Mouse (Mus musculus) forebrain, embryonic 12.5 days (tissue): ENCODE measurements around the gene Tbc1d8b. TPM values are rescaled to one million over a fixed set of nuclear protein-coding genes. Genes with fewer than 3 reads are reported as not detected.

Source experiments
- ATAC-seq: fragments of 200-750 bp; cut with Nextera tagmentation; 2 replicates; pipeline ENCODE4 v1.8.0; 2017; ENCODE audit warnings: moderate TSS enrichment; ENCODE audit not compliant: low FRiP score
- H3K27ac ChIP-seq: fragments of 300-500 bp; sonication (generic); 2 replicates; pipeline ENCODE4 v1.5.1; 2016; ENCODE audit warnings: mild to moderate bottlenecking
- H3K27me3 ChIP-seq: fragments of 300-500 bp; sonication (generic); 2 replicates; pipeline ENCODE4 v1.6.1; 2016; ENCODE audit warnings: mild to moderate bottlenecking
- H3K36me3 ChIP-seq: fragments of 300-500 bp; sonication (generic); replicated peaks from 2 replicates; pipeline ENCODE4 v1.6.1; 2016; ENCODE audit warnings: mild to moderate bottlenecking
- H3K4me1 ChIP-seq: fragments of 300-500 bp; sonication (generic); 2 replicates; pipeline ENCODE4 v1.6.1; 2016
- H3K4me2 ChIP-seq: fragments of 300-500 bp; sonication (generic); 2 replicates; pipeline ENCODE4 v1.6.1; 2016; ENCODE audit warnings: mild to moderate bottlenecking, moderate library complexity
- H3K4me3 ChIP-seq: fragments of 300-500 bp; sonication (generic); replicated peaks from 2 replicates; pipeline ENCODE4 v1.5.1; 2016; ENCODE audit warnings: mild to moderate bottlenecking
- H3K9ac ChIP-seq: fragments of 300-500 bp; sonication (generic); 2 replicates; pipeline ENCODE4 v1.6.1; 2016; ENCODE audit warnings: mild to moderate bottlenecking
- H3K9me3 ChIP-seq: fragments of 300-500 bp; sonication (generic); 2 replicates; pipeline ENCODE4 v1.6.1; 2016
- WGBS: fragments of 180-500 bp; shearing (Covaris S2); methylation state at CpG from one replicate; pipeline ENCODE4 v1.1.7; 2016; 5-methylcytosine and 5-hydroxymethylcytosine counted together
- polyA plus RNA-seq: library from polyadenylated mRNA; unstranded; fragments of >200 nt; fragmentation: Nextera tagmentation; extraction: Ambion mirVana; gene quantifications from 2 replicates; pipeline ENCODE4 v1.2.1, GENCODE M21; 2016

Tbc1d8b gene
- polyA plus RNA-seq, 1 experiment from 2014 or later = 1.8 TPM

DNA sequence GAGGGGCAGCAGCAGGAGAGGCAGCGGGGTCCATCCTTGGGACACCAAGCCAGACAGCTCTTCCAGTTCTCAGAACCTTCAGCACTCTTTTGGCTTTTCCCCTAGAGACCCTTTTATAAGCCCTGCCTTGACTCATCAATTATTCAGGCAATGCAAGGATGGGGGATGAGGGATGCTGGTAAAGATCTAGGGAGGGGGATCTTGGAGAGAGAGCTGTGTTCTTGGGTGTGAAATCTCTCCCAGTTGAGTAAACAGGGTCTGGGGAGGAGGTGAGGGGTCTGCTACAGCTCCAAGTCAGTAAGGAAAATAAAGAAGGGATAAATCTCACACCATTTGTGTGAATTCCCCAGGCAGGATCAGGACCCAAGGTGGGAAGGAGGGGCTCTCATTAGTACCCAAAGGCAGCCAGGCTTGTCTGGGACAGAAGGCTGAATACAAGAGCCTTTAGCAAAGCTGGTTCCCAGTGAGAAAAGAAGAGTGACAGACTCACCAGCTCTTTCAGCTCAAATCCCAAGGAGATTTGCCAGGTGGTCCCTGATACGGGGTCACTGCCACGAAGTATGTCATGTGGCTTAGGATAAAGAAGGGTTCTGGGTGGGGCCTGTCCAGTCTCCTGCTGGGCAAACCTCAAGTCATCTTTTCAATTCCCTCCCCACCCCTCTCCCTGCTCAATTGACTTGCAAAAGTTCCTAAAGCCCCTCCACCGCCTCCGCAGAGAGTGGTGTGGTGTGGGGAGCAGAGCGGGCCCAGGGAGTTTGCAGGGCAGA lies 97.7 kb downstream of the Tbc1d8b start, which contains the start of gene Ripply1:
Gene Ripply1 (minus strand): TSS at position 76 of the 767 bp plus-strand sequence.
- Histone ChIP-seq H3K27ac (no peak within 1 kb of the TSS), H3K36me3 (no peaks in the 10 kb centered on the region), H3K27me3 (peaks cover 38% of the 10 kb centered on the region), H3K4me1 (peaks cover 4% of the 10 kb centered on the region; the same call in 1 of the 2 replicates), H3K9ac (no peak within 1 kb of the TSS), H3K9me3 (no peaks in the 10 kb centered on the region), H3K4me3 (no peak within 1 kb of the TSS), H3K4me2 (no peak within 1 kb of the TSS)
- WGBS = 24% methylated on average over 6 of the region's 6 CpGs
- no peak for ATAC-seq

GRCm38 (mm10) chrX:139783045-139783422 lies 98.2 kb downstream of the Tbc1d8b start:
- Histone ChIP-seq H3K27ac (no peak overlapping the region), H3K4me3 (no peak overlapping the region), H3K27me3 (peaks cover 37% of the 10 kb centered on the region), H3K4me2 (no peak overlapping the region), H3K9me3 (no peaks in the 10 kb centered on the region), H3K4me1 (peaks cover 4% of the 10 kb centered on the region; the same call in 1 of the 2 replicates), H3K9ac (no peak overlapping the region), H3K36me3 (no peaks in the 10 kb centered on the region)
- WGBS = 43% methylated on average over 3 of the region's 3 CpGs
- ATAC-seq = no peak

GRCm38 (mm10) chrX:139785764-139786163 lies 101.0 kb downstream of the Tbc1d8b start:
- H3K27me3 ChIP-seq = peaks cover 27% of the 10 kb centered on the region
- H3K36me3 ChIP-seq = no peaks in the 10 kb centered on the region
- H3K9ac ChIP-seq = no peak overlapping the region
- no peak overlapping the region for H3K4me3 ChIP-seq
- H3K4me1 ChIP-seq = peaks cover 4% of the 10 kb centered on the region; the same call in 1 of the 2 replicates
- H3K4me2 ChIP-seq = no peak overlapping the region
- no peaks in the 10 kb centered on the region for H3K9me3 ChIP-seq
- no peak overlapping the region for H3K27ac ChIP-seq
- ATAC-seq = no peak
- 36% methylated on average over 1 of the region's 1 CpGs for WGBS

- no peak overlapping the region for H3K9ac ChIP-seq
- H3K27me3 ChIP-seq = peaks cover 18% of the 10 kb centered on the region; the same call in 1 of the 2 replicates
Measured at GRCm38 (mm10) chrX:139794072-139794845, 109.5 kb downstream of the Tbc1d8b start.

GRCm38 (mm10) chrX:139796037-139796436 lies 111.2 kb downstream of the Tbc1d8b start:
- H3K4me2 ChIP-seq = no peak overlapping the region
- ATAC-seq = no peak
- 81% methylated on average over 6 of the region's 6 CpGs for WGBS

More at GRCm38 (mm10) chrX:139794072-139794845, 109.5 kb downstream of the Tbc1d8b start:
- no peak overlapping the region for H3K27ac ChIP-seq
- no peaks in the 10 kb centered on the region for H3K36me3 ChIP-seq
- H3K4me2 ChIP-seq = no peak overlapping the region
- no peaks in the 10 kb centered on the region for H3K9me3 ChIP-seq
- no peak overlapping the region for H3K4me3 ChIP-seq
- WGBS = 88% methylated on average over 7 of the region's 7 CpGs
- no peaks in the 10 kb centered on the region for H3K4me1 ChIP-seq
- ATAC-seq = no peak

DNA sequence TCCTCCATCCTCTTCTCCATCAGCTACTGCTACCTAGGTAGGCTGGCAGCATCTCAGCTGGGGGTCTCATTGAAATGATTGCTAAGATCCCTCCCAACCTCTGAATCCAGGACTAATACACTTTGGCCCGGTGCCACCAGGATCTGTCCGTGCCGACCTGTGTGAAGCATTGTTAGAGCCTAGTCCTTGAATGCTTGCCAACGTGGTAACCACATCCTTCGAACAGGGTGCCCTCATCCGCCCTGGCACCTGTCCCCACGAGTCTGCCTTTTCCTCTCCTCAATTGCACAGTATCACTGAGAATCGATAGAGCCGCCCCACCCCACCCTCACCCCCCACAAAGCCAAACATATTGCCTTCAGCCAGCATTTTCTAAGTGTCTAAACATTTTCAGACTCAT lies 113.1 kb downstream of the Tbc1d8b start:
- H3K27me3 ChIP-seq = no peaks in the 10 kb centered on the region; the same call in 1 of the 2 replicates
- no peak overlapping the region for H3K9ac ChIP-seq
- no peak overlapping the region for H3K4me3 ChIP-seq
- no peak overlapping the region for H3K4me2 ChIP-seq
- no peak for ATAC-seq
- WGBS = 85% methylated on average over 9 of the region's 9 CpGs
- no peak overlapping the region for H3K27ac ChIP-seq
- no peaks in the 10 kb centered on the region for H3K9me3 ChIP-seq
- H3K36me3 ChIP-seq = no peaks in the 10 kb centered on the region
- H3K4me1 ChIP-seq = no peaks in the 10 kb centered on the region

More at GRCm38 (mm10) chrX:139796037-139796436, 111.2 kb downstream of the Tbc1d8b start:
- Histone ChIP-seq H3K4me1 (no peaks in the 10 kb centered on the region), H3K36me3 (no peaks in the 10 kb centered on the region), H3K27me3 (peaks cover 11% of the 10 kb centered on the region; the same call in 1 of the 2 replicates), H3K9me3 (no peaks in the 10 kb centered on the region), H3K9ac (no peak overlapping the region), H3K27ac (no peak overlapping the region), H3K4me3 (no peak overlapping the region)

GRCm38 (mm10) chrX:139799953-139800352 lies 115.2 kb downstream of the Tbc1d8b start:
- Histone ChIP-seq H3K36me3 (no peaks in the 10 kb centered on the region), H3K4me3 (no peak overlapping the region), H3K9ac (no peak overlapping the region), H3K4me1 (no peaks in the 10 kb centered on the region), H3K27ac (no peak overlapping the region), H3K4me2 (no peak overlapping the region), H3K9me3 (no peaks in the 10 kb centered on the region), H3K27me3 (peaks cover 7% of the 10 kb centered on the region; the same call in 1 of the 2 replicates)
- WGBS = 79% methylated on average over 3 of the region's 3 CpGs
- ATAC-seq = no peak

GRCm38 (mm10) chrX:139800406-139800878 lies 115.6 kb downstream of the Tbc1d8b start, which contains the start of gene Cldn2:
TSS of gene Cldn2 (plus strand) at chrX:139800828.
- ATAC-seq = no peak
- no peaks in the 10 kb centered on the region for H3K9me3 ChIP-seq
- peaks cover 7% of the 10 kb centered on the region; the same call in 1 of the 2 replicates for H3K27me3 ChIP-seq

More at GRCm38 (mm10) chrX:139800406-139800878, 115.6 kb downstream of the Tbc1d8b start, which contains the start of gene Cldn2:
- 72% methylated on average over 8 of the region's 8 CpGs for WGBS
- no peak within 1 kb of the TSS for H3K4me2 ChIP-seq
- H3K4me3 ChIP-seq = no peak within 1 kb of the TSS
- no peak within 1 kb of the TSS for H3K27ac ChIP-seq
- H3K4me1 ChIP-seq = no peaks in the 10 kb centered on the region
- no peaks in the 10 kb centered on the region for H3K36me3 ChIP-seq
- H3K9ac ChIP-seq = no peak within 1 kb of the TSS

Other genes with a start within 250 kb of the Tbc1d8b start
- gene D330045A20Rik, start 204.6 kb upstream of the Tbc1d8b start, polyA plus RNA-seq = 2.5 and 4.0 TPM in 2 replicates
- gene Rnf128, start 121.7 kb upstream of the Tbc1d8b start, polyA plus RNA-seq = 1.1 and 1.4 TPM in 2 replicates
- 0.50 TPM in 1 of 2 replicates, not detected in the other for gene Gm15013, start 29.5 kb downstream of the Tbc1d8b start, polyA plus RNA-seq
- not detected in 2 replicates for gene Ripply1, start 97.4 kb downstream of the Tbc1d8b start, polyA plus RNA-seq
- 0.11 and 0.29 TPM in 2 replicates for gene Cldn2, start 115.8 kb downstream of the Tbc1d8b start, polyA plus RNA-seq
- 5.9 and 6.1 TPM in 2 replicates for gene Morc4, start 186.7 kb downstream of the Tbc1d8b start, polyA plus RNA-seq